Mouse (Mus musculus) left cerebral cortex, postnatal 36 days (tissue): ENCODE results near the gene Nadk. TPM values are rescaled to one million over a fixed set of nuclear protein-coding genes. Genes with fewer than 3 reads are reported as not detected.

Source experiments
- DNase-seq, 2 experiments: peaks; one replicate each; pipeline ENCODE4 v3.0.0; 2021 to 2022; ENCODE audit warnings: low spot score in 2 of 2, mixed read lengths in 1 of 2
- intact Hi-C: fragments of 180-260 bp; cut with DNase I; formaldehyde crosslinking; loops from one replicate; pipeline ENCODE4 v1.15.1; 2025
- total RNA-seq, 2 experiments: library from RNA; stranded (reverse); gene quantifications; 2 replicates each; pipeline ENCODE4 v1.2.3; 2021

The Nadk gene
- total RNA-seq = 10 to 100 TPM; 56.0 to 59.6 TPM

DNA sequence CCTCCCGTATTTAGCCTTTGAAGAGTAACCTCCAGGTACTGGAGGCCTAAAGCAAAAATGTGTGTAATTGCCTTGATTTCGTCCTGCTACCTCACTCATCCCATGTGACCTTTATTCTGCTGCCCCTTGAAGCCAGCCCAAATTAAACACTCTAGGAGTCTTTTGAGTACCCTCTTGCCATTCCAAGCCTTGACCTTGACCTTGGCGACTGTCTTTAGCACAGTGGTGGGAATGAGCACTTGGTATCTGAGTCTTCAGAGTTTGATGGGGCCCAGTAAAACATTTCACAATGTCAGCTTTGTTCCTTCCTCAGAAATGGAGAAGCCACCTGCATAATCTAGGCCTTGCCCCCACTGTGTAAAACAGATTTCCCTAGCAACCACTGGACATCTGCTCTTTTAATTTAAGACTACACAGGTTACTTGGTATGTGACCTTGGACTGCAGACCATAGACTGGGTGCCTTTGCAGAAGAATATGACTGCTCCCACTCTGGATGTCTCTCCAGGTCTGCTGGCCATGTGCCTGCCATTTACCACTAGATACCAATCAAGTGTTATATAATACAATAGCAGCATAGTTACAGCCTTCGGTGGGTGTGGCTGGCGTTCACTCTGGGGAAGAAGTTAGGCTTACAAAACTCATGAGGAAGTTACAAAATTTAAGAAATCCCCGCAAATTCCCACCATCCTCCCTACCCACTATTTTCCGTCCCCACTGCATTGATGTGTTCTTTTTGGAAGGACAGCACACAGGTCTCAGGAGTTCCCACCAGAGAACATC, at the start of gene Nadk:
Nadk (plus strand) TSS at position 718 of the 782 bp plus-strand sequence.
- intact Hi-C loops = no loop called here
- DNase-seq = no peak

GRCm38 (mm10) chr4:155514810-155515209, 47.4 kb upstream of the Nadk start:
- no peak for DNase-seq
- intact Hi-C loops = no loop called here

DNA sequence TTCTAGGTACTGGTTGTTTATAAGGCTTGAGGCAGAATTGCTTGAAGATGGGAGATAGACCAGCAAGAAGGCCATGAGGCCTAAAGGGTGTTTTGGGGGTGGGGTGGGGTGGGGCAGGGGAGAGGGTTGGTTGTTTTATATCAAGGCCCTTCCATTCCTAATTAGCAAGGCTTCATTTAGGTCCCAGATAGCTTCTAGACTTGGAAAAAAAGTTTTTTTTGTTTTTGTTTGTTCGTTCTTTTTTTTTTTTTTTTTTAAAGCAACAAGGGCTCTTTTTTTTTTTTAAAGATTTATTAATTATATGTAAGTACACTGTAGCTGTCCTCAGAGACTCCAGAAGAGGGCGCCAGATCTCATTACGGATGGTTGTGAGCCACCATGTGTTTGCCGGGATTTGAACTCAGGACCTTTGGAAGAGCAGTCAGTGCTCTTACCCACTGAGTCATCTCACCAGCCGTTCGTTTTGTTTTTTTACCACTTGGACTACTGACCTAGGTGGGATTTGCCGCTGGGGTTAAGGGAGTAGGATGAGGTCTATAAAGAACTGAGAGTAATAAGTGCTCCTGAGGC, 44.1 kb upstream of the Nadk start:
- DNase-seq = no peak
- intact Hi-C loops = no loop called here

- no peak for DNase-seq
- intact Hi-C loops = no loop called here
These were observed 39.9 kb upstream of the Nadk start for GRCm38 (mm10) chr4:155522327-155522726.

GRCm38 (mm10) chr4:155525751-155526150, 36.4 kb upstream of the Nadk start:
- DNase-seq = no peak
- intact Hi-C loops = no loop called here

- intact Hi-C loops = no loop called here
- no peak for DNase-seq
These were observed 32.9 kb upstream of the Nadk start for GRCm38 (mm10) chr4:155529294-155529693.

- DNase-seq = no peak
- intact Hi-C loops = no loop called here
These were observed 12.2 kb upstream of the Nadk start for GRCm38 (mm10) chr4:155549993-155550392.

- intact Hi-C loops = no loop called here
- no peak for DNase-seq
These were observed 11.7 kb upstream of the Nadk start for GRCm38 (mm10) chr4:155550446-155550845.

- intact Hi-C loops = no loop called here
- no peak for DNase-seq
These were observed 11.1 kb upstream of the Nadk start for GRCm38 (mm10) chr4:155551073-155551472.

- DNase-seq = no peak
- intact Hi-C loops = no loop called here
These were observed 9.2 kb upstream of the Nadk start for GRCm38 (mm10) chr4:155552917-155553532.

- intact Hi-C loops = no loop called here
- no peak for DNase-seq
These were observed 7.3 kb upstream of the Nadk start for GRCm38 (mm10) chr4:155554880-155555279.

- intact Hi-C loops = no loop called here
- no peak for DNase-seq
These were observed 6.7 kb upstream of the Nadk start for GRCm38 (mm10) chr4:155555464-155555863.

GRCm38 (mm10) chr4:155559454-155559853, 2.7 kb upstream of the Nadk start:
- no peak for DNase-seq
- intact Hi-C loops = no loop called here

- no peak for DNase-seq
- intact Hi-C loops = no loop called here
These were observed 1.2 kb upstream of the Nadk start for GRCm38 (mm10) chr4:155560932-155561331.

- intact Hi-C loops = no loop called here
- DNase-seq = peak; percentile 35 to 41
These were observed 684 bp downstream of the Nadk start for GRCm38 (mm10) chr4:155562725-155563399.

DNA sequence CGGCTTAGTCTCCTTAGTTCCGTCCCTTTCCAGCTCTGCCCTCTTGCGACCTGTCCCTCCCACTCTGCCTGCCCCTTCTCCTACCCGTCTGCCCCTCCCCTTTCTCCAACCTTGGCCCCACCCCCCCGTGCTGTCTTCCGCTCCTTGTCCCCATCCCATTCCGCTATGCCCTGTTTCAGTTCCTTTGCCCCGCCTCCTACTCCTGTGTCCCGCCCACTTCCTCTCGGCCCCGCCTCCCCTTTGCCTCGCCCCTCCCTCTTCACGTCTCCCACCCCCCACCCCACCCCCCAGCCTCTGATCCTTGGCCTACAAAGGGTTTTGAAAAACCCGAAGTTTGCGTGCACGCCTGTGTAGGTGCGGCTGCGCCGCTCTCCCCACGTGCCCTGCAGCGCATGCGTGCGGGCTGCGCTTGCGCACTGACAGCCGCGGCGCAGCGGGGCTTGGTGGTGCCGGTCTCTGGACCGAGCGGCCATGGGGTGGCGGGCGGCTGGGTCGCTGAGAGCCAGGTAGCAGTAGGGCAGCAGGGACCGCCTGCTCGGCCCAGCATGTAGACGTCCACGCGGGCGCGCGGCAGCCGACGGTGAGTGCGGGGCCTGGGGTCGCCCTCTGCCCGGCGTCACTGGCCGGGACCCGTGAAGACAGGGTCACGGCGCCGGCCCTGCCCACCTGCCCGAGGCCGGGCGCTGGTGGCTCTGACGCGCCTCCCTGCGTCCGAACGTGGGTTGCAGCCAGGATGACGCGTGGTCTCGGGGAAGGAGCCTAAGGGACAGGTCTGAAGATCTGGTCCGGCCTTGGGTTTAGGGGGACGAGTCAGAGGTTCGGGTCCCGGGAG, 1.4 kb downstream of the Nadk start:
- intact Hi-C loops = loop anchor here (2.0 kb wide), 1 partner anchor 73 kb away; the partner anchor contains the start of gene Gnb1
- DNase-seq = peak; percentile 93 to 95

DNA sequence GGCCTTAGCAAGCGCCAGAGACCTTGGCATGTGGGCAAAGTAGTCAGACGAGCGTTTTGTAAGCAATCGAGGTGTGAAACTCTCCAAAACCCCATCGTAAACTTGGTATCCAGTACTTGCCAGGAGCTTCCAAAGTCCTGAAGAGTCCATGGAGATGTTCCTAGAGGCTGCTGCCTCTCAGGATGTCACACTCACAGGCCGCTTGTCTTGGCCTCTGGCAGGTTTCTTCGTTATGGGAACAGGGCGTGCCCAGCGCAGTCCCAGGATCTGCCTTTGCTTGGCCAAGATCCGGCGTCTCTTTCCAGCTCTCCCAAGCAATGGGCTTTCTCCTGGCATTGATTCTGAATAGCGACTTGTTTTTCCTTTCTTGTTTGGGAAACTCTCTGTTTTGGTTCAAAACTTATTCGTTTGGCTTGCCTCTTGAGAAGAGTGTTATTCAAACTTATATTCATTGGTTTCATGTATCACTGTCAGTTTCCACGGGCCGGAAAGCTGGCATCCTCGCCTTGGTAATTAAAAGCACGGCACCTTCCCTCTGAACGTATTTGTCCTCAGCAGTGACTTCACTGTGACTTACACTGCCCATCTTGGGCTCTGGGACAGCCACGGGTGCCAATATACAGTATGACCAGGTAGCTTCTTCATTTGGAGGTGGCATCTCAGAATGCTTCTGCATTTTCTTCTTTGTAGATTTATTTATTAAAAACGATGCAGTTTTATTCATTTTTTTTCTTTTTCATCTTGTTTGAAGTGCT, 2.3 kb downstream of the Nadk start:
- intact Hi-C loops = loop anchor here (2.0 kb wide), 1 partner anchor 74 kb away; the partner anchor contains the start of gene Gnb1
- DNase-seq = no peak

- no peak for DNase-seq
- intact Hi-C loops = no loop called here
These were observed 4.4 kb downstream of the Nadk start for GRCm38 (mm10) chr4:155566555-155566954.

DNA sequence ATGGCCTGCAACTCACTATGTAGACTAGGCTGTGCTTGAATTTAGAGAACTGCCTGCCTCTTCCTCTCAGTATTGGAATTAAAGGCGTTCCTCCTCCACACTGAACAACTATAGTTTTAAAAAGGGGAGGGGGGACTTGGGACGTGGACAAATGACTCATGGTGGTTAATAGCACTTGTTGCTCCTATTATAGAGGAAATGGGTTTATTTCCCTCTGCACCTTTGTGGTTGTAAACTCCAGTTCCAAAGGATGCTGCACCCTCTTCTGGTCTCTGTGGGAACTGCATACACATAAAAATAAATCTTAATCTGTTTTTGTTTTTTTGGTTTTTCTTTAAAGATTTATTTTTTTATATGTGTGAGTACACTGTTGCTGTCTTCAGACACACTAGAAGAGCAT, 6.0 kb downstream of the Nadk start:
- intact Hi-C loops = loop anchor here (1.0 kb wide), 1 partner anchor 87 kb away; no protein-coding TSS in a partner anchor
- DNase-seq = no peak
